Mouse (Mus musculus) CD4-positive, CD25-positive, alpha-beta regulatory T cell, adult 4 months (primary cell): Measurements from ENCODE around the gene Olfr788. TPM values are rescaled to one million over a fixed set of nuclear protein-coding genes. Genes with fewer than 3 reads are reported as not detected.

ENCODE experiments used
- ATAC-seq: one replicate; pipeline ENCODE4 v1.8.0; 2017
- polyA plus RNA-seq, 2 experiments: library from polyadenylated mRNA; unstranded; fragments of 100-300 nt; shearing (Covaris generic); gene quantifications; one replicate each; pipeline ENCODE4 v1.2.1; 2017

Olfr788 gene
- not detected for polyA plus RNA-seq

DNA sequence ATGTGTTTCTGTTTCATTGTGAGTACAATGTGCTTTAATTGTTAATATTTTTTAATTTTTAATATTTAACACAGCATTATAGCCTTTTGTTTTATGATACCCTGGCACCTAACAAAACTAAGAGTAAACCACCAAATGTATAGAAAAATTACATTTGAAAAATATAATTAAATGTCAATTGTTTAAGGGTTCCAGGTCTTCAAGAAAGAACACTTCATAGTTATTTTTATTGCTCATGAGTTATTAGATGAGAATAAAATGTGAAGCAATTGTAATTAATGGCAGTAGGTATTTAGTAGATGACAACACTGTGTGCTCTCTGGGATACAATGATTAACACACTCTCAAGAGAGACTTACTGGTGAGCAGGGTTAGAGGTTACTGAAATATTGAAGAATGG lies at the start of gene Olfr788:
TSS of gene Olfr788 (plus strand) at position 301 of the 400 bp plus-strand sequence.
- ATAC-seq: no peak

DNA sequence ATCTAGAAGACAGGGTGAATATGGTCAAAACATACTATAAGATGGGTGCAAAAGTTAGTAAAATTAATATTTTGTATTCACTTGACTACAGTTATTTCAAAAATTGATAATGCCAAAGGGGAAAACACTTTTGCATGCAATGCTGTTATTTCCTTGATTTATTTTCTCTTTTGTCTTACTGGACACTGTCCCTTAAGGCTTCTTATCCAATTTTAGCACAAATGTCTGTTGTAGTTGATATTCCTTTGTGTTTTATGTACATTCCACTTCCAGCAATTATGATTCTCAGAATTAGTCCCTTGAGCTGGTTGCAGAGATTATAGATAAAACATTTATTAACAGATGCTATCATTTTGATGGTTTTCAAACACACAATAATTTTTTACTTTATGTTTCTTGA lies 43.8 kb upstream of the Olfr788 start, which contains the start of gene Olfr786:
TSS of gene Olfr786 (plus strand) at position 301 of the 400 bp plus-strand sequence.
- ATAC-seq: no peak

DNA sequence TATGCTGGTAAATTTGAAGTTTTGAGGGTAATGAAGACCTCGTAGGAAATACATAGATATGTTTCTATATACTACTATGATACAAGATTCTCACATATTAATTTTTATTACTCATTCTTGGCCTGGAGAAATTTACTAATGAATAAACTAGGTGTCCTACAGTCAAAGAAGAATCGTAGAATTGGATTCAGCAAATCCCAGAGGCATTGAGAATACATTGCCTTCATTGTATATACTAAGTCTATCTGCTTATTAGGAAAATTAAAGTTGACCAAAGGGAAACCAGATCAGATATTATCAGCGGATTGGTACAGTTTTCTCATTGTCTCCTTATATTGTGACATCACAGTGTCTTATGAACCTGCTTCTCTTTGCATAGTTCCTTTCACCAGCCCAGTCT lies 9.2 kb upstream of the Olfr788 start, which contains the start of gene Olfr787:
TSS of gene Olfr787 (plus strand) at position 301 of the 400 bp plus-strand sequence.
- ATAC-seq: no peak

DNA sequence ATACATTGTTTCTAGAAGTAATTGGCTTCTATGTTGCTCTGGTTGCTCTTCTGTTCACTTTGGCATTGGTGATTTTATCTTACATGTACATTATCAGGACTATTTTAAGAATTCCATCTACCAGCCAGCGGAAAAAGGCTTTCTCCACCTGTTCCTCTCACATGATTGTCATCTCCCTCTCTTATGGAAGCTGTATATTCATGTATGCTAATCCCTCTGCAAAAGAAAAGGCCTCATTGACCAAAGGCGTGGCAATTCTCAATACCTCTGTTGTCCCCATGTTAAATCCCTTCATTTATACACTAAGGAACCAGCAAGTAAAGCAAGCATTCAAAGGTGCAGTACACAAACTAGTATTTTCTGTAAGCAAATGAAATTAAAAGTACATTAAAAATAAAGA lies 2.5 kb downstream of the Olfr788 start:
- no peak for ATAC-seq

DNA sequence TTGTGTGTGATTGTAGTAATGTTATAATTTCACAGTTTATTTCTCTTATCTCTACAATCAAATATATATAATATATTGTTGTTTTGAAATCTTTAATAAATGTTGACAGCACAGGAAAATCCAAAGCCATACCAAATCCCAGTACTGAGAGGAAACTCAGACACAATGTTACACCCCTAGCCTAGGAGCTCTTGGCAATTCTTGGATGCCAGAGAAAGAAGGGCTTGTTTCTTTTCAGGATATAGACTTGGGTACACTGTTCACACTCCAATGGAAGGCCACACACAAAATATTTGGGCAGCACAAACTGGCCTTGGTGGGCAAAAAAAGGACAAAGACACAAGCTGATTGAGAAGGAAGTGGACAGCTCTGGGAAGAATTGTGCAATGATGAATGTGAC lies 2.9 kb downstream of the Olfr788 start:
- no peak for ATAC-seq

DNA sequence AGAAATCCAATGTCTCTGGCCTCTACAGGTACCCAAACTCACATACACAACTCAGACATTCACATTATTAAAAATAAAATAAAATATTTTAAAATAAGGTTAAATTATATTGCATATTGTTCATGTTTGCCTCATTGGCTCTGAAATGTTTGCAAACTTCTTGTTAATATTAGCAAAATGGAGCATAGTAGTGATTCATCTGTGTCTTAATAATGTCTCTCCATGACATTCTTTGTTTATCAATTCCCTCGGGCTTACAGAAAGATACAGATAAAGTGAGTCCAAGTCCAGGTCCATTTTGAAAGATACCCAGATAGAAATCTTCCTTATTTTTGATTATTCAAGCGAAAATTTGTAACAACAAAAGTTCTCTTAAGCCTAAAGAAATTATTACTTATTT lies 13.7 kb downstream of the Olfr788 start, which contains the start of gene Olfr789:
TSS of gene Olfr789 (plus strand) at position 301 of the 400 bp plus-strand sequence.
- ATAC-seq: no peak

DNA sequence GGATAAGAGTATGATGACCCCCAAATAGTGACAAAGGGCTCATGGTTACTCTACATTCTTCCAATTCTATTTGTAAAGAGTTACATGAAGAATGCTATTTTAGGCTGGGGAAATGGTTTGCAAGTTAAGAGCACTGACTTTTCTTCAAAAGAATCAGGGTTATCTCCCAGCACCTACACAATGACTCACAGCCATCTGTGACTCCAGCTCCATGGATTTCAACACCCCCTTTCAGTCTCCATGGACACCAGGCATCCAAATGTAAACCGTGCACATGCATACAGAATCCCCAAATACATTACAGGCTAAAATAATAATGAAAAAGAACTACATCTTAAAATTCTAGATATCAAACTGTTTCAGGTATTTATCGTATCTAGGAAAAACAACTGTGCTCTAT lies 19.3 kb downstream of the Olfr788 start:
- ATAC-seq: no peak

DNA sequence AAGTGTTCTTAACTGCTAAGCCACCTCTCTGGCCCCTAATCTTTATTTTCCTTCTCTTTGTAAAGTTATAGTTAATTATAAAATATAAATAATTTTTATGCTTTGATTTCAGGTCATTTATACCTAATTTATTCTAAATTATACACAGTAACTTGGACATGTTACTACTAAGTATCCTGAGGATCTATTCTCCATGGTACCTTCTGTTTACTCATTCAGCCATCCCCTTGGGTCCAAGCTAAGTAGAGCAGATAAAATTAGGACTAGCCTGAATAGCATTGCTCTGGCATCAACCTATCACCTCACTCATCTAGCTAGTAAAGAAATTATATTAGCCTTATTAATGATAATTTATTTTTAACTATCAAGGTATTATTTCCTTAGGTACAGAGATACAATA lies 27.4 kb downstream of the Olfr788 start, which contains the start of gene Olfr790:
TSS of gene Olfr790 (plus strand) at position 301 of the 400 bp plus-strand sequence.
- no peak for ATAC-seq

DNA sequence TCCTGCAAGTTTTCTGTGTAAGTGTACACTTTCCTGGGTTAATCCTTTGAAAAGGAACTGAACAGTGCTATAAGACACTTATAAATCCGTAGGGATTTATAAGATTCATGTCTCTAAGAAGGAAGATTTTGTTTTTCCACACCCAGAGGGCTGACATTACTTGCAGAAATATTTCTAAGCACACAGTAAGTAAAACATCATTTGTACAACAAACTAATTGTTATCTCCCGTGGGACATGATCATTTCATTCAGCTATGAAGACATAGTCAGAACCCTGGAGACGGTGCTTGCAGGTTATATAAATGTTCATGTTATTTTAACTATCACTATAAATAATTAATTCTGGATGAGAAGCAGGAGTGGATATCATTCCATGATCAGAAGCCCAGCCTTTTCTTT lies 50.7 kb downstream of the Olfr788 start, which contains the start of gene Olfr791:
TSS of gene Olfr791 (plus strand) at position 301 of the 400 bp plus-strand sequence.
- ATAC-seq: no peak

Other genes starting within 250 kb of the Olfr788 start
- gene Olfr774, start 234.8 kb upstream of the Olfr788 start, polyA plus RNA-seq: not detected
- gene Olfr775, start 222.6 kb upstream of the Olfr788 start, polyA plus RNA-seq: not detected
- not detected for gene Olfr776, start 211.9 kb upstream of the Olfr788 start, polyA plus RNA-seq
- gene Olfr777, start 199.5 kb upstream of the Olfr788 start, polyA plus RNA-seq: not detected
- gene Olfr780, start 152.9 kb upstream of the Olfr788 start, polyA plus RNA-seq: not detected
- gene Olfr781, start 142.1 kb upstream of the Olfr788 start, polyA plus RNA-seq: not detected
- gene Olfr782, start 122.1 kb upstream of the Olfr788 start, polyA plus RNA-seq: not detected
- gene Olfr784, start 86.9 kb upstream of the Olfr788 start, polyA plus RNA-seq: under 1 TPM in 1 of 2 experiments, not detected in 1; 0.09 TPM
- under 1 TPM in 1 of 2 experiments, not detected in 1; 0.19 TPM for gene Olfr785, start 65.6 kb upstream of the Olfr788 start, polyA plus RNA-seq
- gene Olfr786, start 43.7 kb upstream of the Olfr788 start, polyA plus RNA-seq: not detected
- under 1 TPM in 1 of 2 experiments, not detected in 1; 0.24 TPM for gene Olfr787, start 9.1 kb upstream of the Olfr788 start, polyA plus RNA-seq
- gene Olfr789, start 13.8 kb downstream of the Olfr788 start, polyA plus RNA-seq: not detected
- not detected for gene Olfr790, start 27.5 kb downstream of the Olfr788 start, polyA plus RNA-seq
- gene Olfr791, start 50.8 kb downstream of the Olfr788 start, polyA plus RNA-seq: not detected
- gene Olfr792, start 68.2 kb downstream of the Olfr788 start, polyA plus RNA-seq: not detected
- not detected for gene Olfr794, start 96.7 kb downstream of the Olfr788 start, polyA plus RNA-seq
- gene Olfr796, start 141.6 kb downstream of the Olfr788 start, polyA plus RNA-seq: not detected
- not detected for gene Olfr798, start 156.9 kb downstream of the Olfr788 start, polyA plus RNA-seq
- gene Olfr799, start 166.5 kb downstream of the Olfr788 start, polyA plus RNA-seq: not detected
- not detected for gene Olfr800, start 186.7 kb downstream of the Olfr788 start, polyA plus RNA-seq
- gene Olfr801, start 202.9 kb downstream of the Olfr788 start, polyA plus RNA-seq: not detected
- gene Olfr802, start 217.2 kb downstream of the Olfr788 start, polyA plus RNA-seq: not detected
- not detected for gene Olfr803, start 223.3 kb downstream of the Olfr788 start, polyA plus RNA-seq
- not detected for gene Olfr804, start 232.2 kb downstream of the Olfr788 start, polyA plus RNA-seq